Mouse (Mus musculus): ENCODE measurements around the gene Efl1. TPM values are rescaled to one million over a fixed set of nuclear protein-coding genes. Genes with fewer than 3 reads are reported as not detected.
A peak's percentile ranks its signal among the peaks of the same experiment; 100 is the strongest.
"Not testable (repeated sequence)": the region's sequence is repeated elsewhere in the genome, so short reads cannot be mapped to it uniquely, and the experiment has no call there.

Gene Efl1
- polyA plus RNA-seq, 1 experiment from 2014 or later, result 15.7 TPM

- no peaks in the 10 kb centered on the region for H3K9me3 ChIP-seq (replicated peaks)
- no peaks in the 10 kb centered on the region for H3K27me3 ChIP-seq (replicated peaks)
- no peak overlapping the region for H3K4me3 ChIP-seq
- no peak overlapping the region for H3K27ac ChIP-seq (ENCODE audit: poor library complexity, severe bottlenecking)
- peaks cover 28% of the 10 kb centered on the region for H3K36me3 ChIP-seq
- H3K4me1 ChIP-seq (replicated peaks), result no peaks in the 10 kb centered on the region
- H3K4me2 ChIP-seq, result no peak overlapping the region
- 91% methylated on average over 1 of the region's 1 CpGs for WGBS
- no peak overlapping the region for H3K9ac ChIP-seq
- no peak for ATAC-seq (ENCODE audit: insufficient number of reproducible peaks, low FRiP score)
Measured at GRCm38 (mm10) chr7:82764951-82765350, 116.5 kb downstream of the Efl1 start.

GRCm38 (mm10) chr7:82766623-82767022 is 118.2 kb downstream of the Efl1 start:
- Histone ChIP-seq H3K9ac (no peak overlapping the region), H3K4me2 (no peak overlapping the region), H3K4me1 (replicated peaks) (no peaks in the 10 kb centered on the region), H3K27me3 (replicated peaks) (no peaks in the 10 kb centered on the region), H3K27ac (ENCODE audit: poor library complexity, severe bottlenecking) (no peak overlapping the region), H3K36me3 (peaks cover 25% of the 10 kb centered on the region), H3K9me3 (replicated peaks) (0 out of 2 replicates have a peak, but pooled peaks cover 3% of the 10 kb centered on the region), H3K4me3 (no peak overlapping the region)
- 78% methylated on average over 6 of the region's 6 CpGs for WGBS
- no peak for ATAC-seq (ENCODE audit: insufficient number of reproducible peaks, low FRiP score)

- Histone ChIP-seq H3K27me3 (replicated peaks) (no peaks in the 10 kb centered on the region), H3K4me3 (no peak overlapping the region), H3K36me3 (peaks cover 7% of the 10 kb centered on the region; the same call in 1 of the 2 replicates), H3K4me1 (replicated peaks) (peaks cover 12% of the 10 kb centered on the region), H3K9ac (no peak overlapping the region), H3K4me2 (no peak overlapping the region), H3K27ac (ENCODE audit: poor library complexity, severe bottlenecking) (no peak overlapping the region), H3K9me3 (replicated peaks) (0 out of 2 replicates have a peak, but pooled peaks cover 3% of the 10 kb centered on the region)
- WGBS, result 67% methylated on average over 6 of the region's 6 CpGs
- ATAC-seq (ENCODE audit: insufficient number of reproducible peaks, low FRiP score), result no peak
Measured at GRCm38 (mm10) chr7:82770207-82770606, 121.8 kb downstream of the Efl1 start.

- H3K27me3 ChIP-seq (replicated peaks); H3K9ac ChIP-seq; H3K9me3 ChIP-seq (replicated peaks); H3K36me3 ChIP-seq; H3K4me2 ChIP-seq; H3K27ac ChIP-seq (ENCODE audit: poor library complexity, severe bottlenecking); H3K4me3 ChIP-seq: not testable (repeated sequence)
- peak; percentile 93 for ATAC-seq (ENCODE audit: insufficient number of reproducible peaks, low FRiP score)
- H3K4me1 ChIP-seq (replicated peaks), result peaks cover 12% of the 10 kb centered on the region
- 75% methylated on average over 28 of the region's 29 CpGs for WGBS
Measured at GRCm38 (mm10) chr7:82770957-82771660, 122.7 kb downstream of the Efl1 start.

GRCm38 (mm10) chr7:82771661-82772021 is 123.2 kb downstream of the Efl1 start:
- H3K27ac ChIP-seq (ENCODE audit: poor library complexity, severe bottlenecking); ATAC-seq (ENCODE audit: insufficient number of reproducible peaks, low FRiP score); H3K9me3 ChIP-seq (replicated peaks); H3K36me3 ChIP-seq; H3K9ac ChIP-seq; H3K4me3 ChIP-seq; H3K27me3 ChIP-seq (replicated peaks); H3K4me2 ChIP-seq: not testable (repeated sequence)
- WGBS, result 88% methylated on average over 25 of the region's 25 CpGs
- H3K4me1 ChIP-seq (replicated peaks), result peaks cover 12% of the 10 kb centered on the region

- Histone ChIP-seq H3K27ac (ENCODE audit: poor library complexity, severe bottlenecking) (no peak overlapping the region), H3K4me1 (replicated peaks) (peaks cover 12% of the 10 kb centered on the region), H3K9ac (no peak overlapping the region), H3K9me3 (replicated peaks) (0 out of 2 replicates have a peak, but pooled peaks cover 3% of the 10 kb centered on the region), H3K27me3 (replicated peaks) (no peaks in the 10 kb centered on the region), H3K36me3 (peaks cover 7% of the 10 kb centered on the region), H3K4me3 (no peak overlapping the region), H3K4me2 (no peak overlapping the region)
- ATAC-seq (ENCODE audit: insufficient number of reproducible peaks, low FRiP score), result no peak
- 62% methylated on average over 14 of the region's 14 CpGs for WGBS
Measured at GRCm38 (mm10) chr7:82772481-82772880, 124.1 kb downstream of the Efl1 start.

GRCm38 (mm10) chr7:82773150-82773549 is 124.7 kb downstream of the Efl1 start:
- no peak overlapping the region for H3K4me3 ChIP-seq
- H3K9ac ChIP-seq, result no peak overlapping the region
- no peaks in the 10 kb centered on the region for H3K27me3 ChIP-seq (replicated peaks)
- 0 out of 2 replicates have a peak, but pooled peaks cover 3% of the 10 kb centered on the region for H3K9me3 ChIP-seq (replicated peaks)
- peaks cover 12% of the 10 kb centered on the region for H3K4me1 ChIP-seq (replicated peaks)
- peaks cover 8% of the 10 kb centered on the region for H3K36me3 ChIP-seq
- no peak overlapping the region for H3K4me2 ChIP-seq
- no peak for ATAC-seq (ENCODE audit: insufficient number of reproducible peaks, low FRiP score)
- H3K27ac ChIP-seq (ENCODE audit: poor library complexity, severe bottlenecking), result no peak overlapping the region
- 66% methylated on average over 9 of the region's 9 CpGs for WGBS

- H3K27ac ChIP-seq (ENCODE audit: poor library complexity, severe bottlenecking), result no peak overlapping the region
- ATAC-seq (ENCODE audit: insufficient number of reproducible peaks, low FRiP score), result no peak
- H3K9ac ChIP-seq, result no peak overlapping the region
- no peaks in the 10 kb centered on the region for H3K27me3 ChIP-seq (replicated peaks)
- no peak overlapping the region for H3K4me2 ChIP-seq
- 0 out of 2 replicates have a peak, but pooled peaks cover 3% of the 10 kb centered on the region for H3K9me3 ChIP-seq (replicated peaks)
- WGBS, result 77% methylated on average over 6 of the region's 6 CpGs
- no peak overlapping the region for H3K4me3 ChIP-seq
- H3K4me1 ChIP-seq (replicated peaks), result peaks cover 12% of the 10 kb centered on the region
- H3K36me3 ChIP-seq, result peaks cover 8% of the 10 kb centered on the region
Measured at GRCm38 (mm10) chr7:82773884-82774283, 125.5 kb downstream of the Efl1 start.

GRCm38 (mm10) chr7:82775090-82775489 is 126.7 kb downstream of the Efl1 start:
- no peak for ATAC-seq (ENCODE audit: insufficient number of reproducible peaks, low FRiP score)
- Histone ChIP-seq H3K9me3 (replicated peaks) (0 out of 2 replicates have a peak, but pooled peaks cover 3% of the 10 kb centered on the region), H3K4me1 (replicated peaks) (peaks cover 12% of the 10 kb centered on the region), H3K4me3 (no peak overlapping the region), H3K9ac (no peak overlapping the region), H3K4me2 (no peak overlapping the region), H3K27me3 (replicated peaks) (no peaks in the 10 kb centered on the region), H3K27ac (ENCODE audit: poor library complexity, severe bottlenecking) (no peak overlapping the region), H3K36me3 (peaks cover 8% of the 10 kb centered on the region)
- WGBS, result 88% methylated on average over 3 of the region's 3 CpGs

GRCm38 (mm10) chr7:82783071-82783470 is 134.7 kb downstream of the Efl1 start:
- H3K4me3 ChIP-seq, result no peak overlapping the region
- no peaks in the 10 kb centered on the region for H3K9me3 ChIP-seq (replicated peaks)
- H3K4me2 ChIP-seq, result no peak overlapping the region
- no peak for ATAC-seq (ENCODE audit: insufficient number of reproducible peaks, low FRiP score)
- no peak overlapping the region for H3K9ac ChIP-seq
- WGBS, result 89% methylated on average over 2 of the region's 2 CpGs
- H3K4me1 ChIP-seq (replicated peaks), result peaks cover 5% of the 10 kb centered on the region
- no peaks in the 10 kb centered on the region for H3K27me3 ChIP-seq (replicated peaks)
- H3K36me3 ChIP-seq, result no peaks in the 10 kb centered on the region
- H3K27ac ChIP-seq (ENCODE audit: poor library complexity, severe bottlenecking), result no peak overlapping the region

- Histone ChIP-seq H3K36me3 (no peaks in the 10 kb centered on the region), H3K4me3 (no peak overlapping the region), H3K4me2 (no peak overlapping the region), H3K27ac (ENCODE audit: poor library complexity, severe bottlenecking) (no peak overlapping the region), H3K4me1 (replicated peaks) (peaks cover 5% of the 10 kb centered on the region), H3K9me3 (replicated peaks) (no peaks in the 10 kb centered on the region), H3K27me3 (replicated peaks) (no peaks in the 10 kb centered on the region), H3K9ac (no peak overlapping the region)
- WGBS, result 31% methylated on average over 5 of the region's 6 CpGs
- no peak for ATAC-seq (ENCODE audit: insufficient number of reproducible peaks, low FRiP score)
Measured at GRCm38 (mm10) chr7:82783693-82784092, 135.3 kb downstream of the Efl1 start.
